Mouse (Mus musculus) limb, embryonic 11.5 days (tissue): ENCODE data around the gene Map2k5. TPM values are rescaled to one million over a fixed set of nuclear protein-coding genes. Genes with fewer than 3 reads are reported as not detected.

Source experiments
- ATAC-seq: fragments of 200-750 bp; cut with Nextera tagmentation; 2 replicates; pipeline ENCODE4 v1.8.0; 2017; ENCODE audit warnings: low read depth; ENCODE audit not compliant: insufficient number of reproducible peaks, low FRiP score, low TSS enrichment
- DNase-seq: peaks from one replicate; pipeline ENCODE4 v3.0.0-alpha.2; 2015; ENCODE audit warnings: low spot score
- H3K27ac ChIP-seq: fragments of 300-500 bp; sonication (generic); replicated peaks from 2 replicates; pipeline ENCODE4 v1.5.1; 2014; ENCODE audit warnings: low read depth, mild to moderate bottlenecking, low read length
- H3K27me3 ChIP-seq: fragments of 300-500 bp; sonication (generic); 2 replicates; pipeline ENCODE4 v1.6.1; 2014; ENCODE audit warnings: mild to moderate bottlenecking, low read length, mixed read lengths; ENCODE audit not compliant: control insufficient read depth, insufficient read depth
- H3K36me3 ChIP-seq: fragments of 300-500 bp; sonication (generic); 2 replicates; pipeline ENCODE4 v1.6.1; 2014; ENCODE audit warnings: mild to moderate bottlenecking, low read length, moderate library complexity, mixed read lengths; ENCODE audit not compliant: control insufficient read depth, insufficient read depth
- H3K4me1 ChIP-seq: fragments of 300-500 bp; sonication (generic); 2 replicates; pipeline ENCODE4 v1.6.1; 2014; ENCODE audit warnings: low read length, mixed read lengths; ENCODE audit not compliant: control insufficient read depth, insufficient read depth
- H3K4me2 ChIP-seq: fragments of 300-500 bp; sonication (generic); 2 replicates; pipeline ENCODE4 v1.6.1; 2014; ENCODE audit warnings: low read depth, mild to moderate bottlenecking, moderate library complexity; ENCODE audit not compliant: severe bottlenecking
- H3K4me3 ChIP-seq: fragments of 300-500 bp; sonication (generic); 2 replicates; pipeline ENCODE4 v1.5.1; 2014; ENCODE audit warnings: low read depth, low read length
- H3K9ac ChIP-seq: fragments of 300-500 bp; sonication (generic); 2 replicates; pipeline ENCODE4 v1.6.1; 2014; ENCODE audit warnings: mild to moderate bottlenecking, low read length
- H3K9me3 ChIP-seq: fragments of 300-500 bp; sonication (generic); 2 replicates; pipeline ENCODE4 v1.6.1; 2016; ENCODE audit warnings: low read length; ENCODE audit not compliant: control insufficient read depth
- WGBS: fragments of 180-500 bp; shearing (Covaris S2); extraction: QIAGEN DNeasy Blood & Tissue Kit; methylation state at CpG from one replicate; pipeline ENCODE4 v1.1.7; 2014; 5-methylcytosine and 5-hydroxymethylcytosine counted together
- polyA plus RNA-seq: library from polyadenylated mRNA; unstranded; fragments of >200 nt; fragmentation: Nextera tagmentation; extraction: Ambion mirVana; gene quantifications from 2 replicates; pipeline ENCODE4 v1.2.1, GENCODE M21; 2014

Gene Map2k5
- polyA plus RNA-seq, 1 experiment from 2014 or later = 42.0 TPM

DNA sequence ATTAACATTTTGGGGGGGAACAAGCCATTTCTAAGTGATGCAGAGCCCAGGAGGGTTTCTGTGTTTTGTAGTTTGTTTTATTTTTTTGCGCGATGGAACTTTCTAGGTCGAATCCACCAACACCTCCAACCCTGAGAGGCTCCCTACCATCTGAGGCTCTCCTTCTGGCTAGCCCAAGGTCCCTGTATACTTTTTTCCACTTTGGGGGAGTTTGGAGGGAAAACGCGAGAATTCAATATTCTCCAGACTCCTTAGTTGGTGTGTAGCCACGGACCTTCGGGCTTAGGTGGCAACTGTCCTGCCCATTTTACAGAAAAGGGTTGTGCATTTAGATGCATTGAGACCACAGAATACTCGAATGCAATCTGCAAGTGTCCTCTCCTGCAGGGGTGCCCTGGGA is 241.5 kb downstream of the Map2k5 start:
- Histone ChIP-seq H3K9me3 (no peaks in the 10 kb centered on the region), H3K27ac (no peak overlapping the region), H3K36me3 (no peaks in the 10 kb centered on the region), H3K27me3 (peaks cover 69% of the 10 kb centered on the region), H3K4me3 (no peak overlapping the region), H3K9ac (no peak overlapping the region), H3K4me1 (peaks cover 9% of the 10 kb centered on the region), H3K4me2 (no peak overlapping the region)
- DNase-seq (peak; percentile 35), ATAC-seq (no peak)
- WGBS = 6% methylated on average over 8 of the region's 8 CpGs

DNA sequence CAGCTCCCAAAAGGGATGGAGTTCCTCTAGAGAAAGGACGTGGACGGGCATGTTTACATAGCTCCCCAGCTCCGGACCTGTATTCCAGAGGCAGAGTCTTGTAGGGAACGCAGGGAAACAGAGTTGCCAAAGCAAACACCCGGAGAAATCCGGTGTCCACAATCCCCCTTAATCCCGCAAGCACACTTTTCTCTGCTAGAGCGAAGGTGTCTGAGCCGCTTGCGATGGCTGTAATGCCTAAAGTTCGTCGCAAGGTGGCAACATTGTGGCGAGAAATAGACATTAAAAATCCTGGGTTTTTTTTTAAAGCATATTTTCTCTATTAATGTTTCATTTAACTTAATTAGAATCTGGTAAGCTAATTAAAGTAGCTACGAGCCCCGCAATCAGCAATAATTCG is 241.9 kb downstream of the Map2k5 start:
- H3K27me3 ChIP-seq = peaks cover 65% of the 10 kb centered on the region
- WGBS = under 1% methylated on average over 16 of the region's 16 CpGs
- no peaks in the 10 kb centered on the region for H3K9me3 ChIP-seq
- peaks cover 9% of the 10 kb centered on the region for H3K4me1 ChIP-seq
- H3K4me3 ChIP-seq = peak overlapping the region; percentile 15; the same call in 1 of the 2 replicates
- no peak overlapping the region for H3K27ac ChIP-seq
- DNase-seq (peak; percentile 76), ATAC-seq (no peak)
- H3K4me2 ChIP-seq = peak overlapping the region; percentile 34; the same call in 1 of the 2 replicates
- H3K36me3 ChIP-seq = no peaks in the 10 kb centered on the region
- H3K9ac ChIP-seq = no peak overlapping the region; the same call in 1 of the 2 replicates

DNA sequence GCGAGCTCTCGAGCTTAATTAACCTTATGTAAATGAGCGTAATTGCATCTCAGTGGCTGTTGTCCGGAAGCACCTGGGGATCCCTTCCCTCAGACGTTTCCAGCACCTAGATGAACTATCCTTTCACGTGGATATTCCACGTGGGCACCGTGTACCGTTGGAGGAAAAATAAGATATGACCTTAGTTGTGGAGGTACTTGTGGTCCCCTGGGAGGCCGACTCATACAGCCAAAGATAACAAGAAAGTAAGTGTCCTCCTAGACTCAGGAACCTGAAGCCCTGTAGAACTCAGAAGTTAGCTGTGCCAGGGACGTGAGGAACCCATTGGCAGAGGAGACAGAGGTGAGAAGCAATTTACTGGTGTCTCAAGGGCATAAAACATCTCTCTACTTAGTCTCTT is 242.3 kb downstream of the Map2k5 start:
- DNase-seq = no peak
- H3K27me3 ChIP-seq = peaks cover 61% of the 10 kb centered on the region
- peak overlapping the region; percentile 34; the same call in 1 of the 2 replicates for H3K4me2 ChIP-seq
- no peak overlapping the region for H3K27ac ChIP-seq
- no peak overlapping the region; the same call in 1 of the 2 replicates for H3K9ac ChIP-seq
- H3K9me3 ChIP-seq = no peaks in the 10 kb centered on the region
- peak overlapping the region; percentile 15; the same call in 1 of the 2 replicates for H3K4me3 ChIP-seq
- H3K4me1 ChIP-seq = peaks cover 9% of the 10 kb centered on the region
- 3% methylated on average over 11 of the region's 11 CpGs for WGBS
- no peak for ATAC-seq
- no peaks in the 10 kb centered on the region for H3K36me3 ChIP-seq

DNA sequence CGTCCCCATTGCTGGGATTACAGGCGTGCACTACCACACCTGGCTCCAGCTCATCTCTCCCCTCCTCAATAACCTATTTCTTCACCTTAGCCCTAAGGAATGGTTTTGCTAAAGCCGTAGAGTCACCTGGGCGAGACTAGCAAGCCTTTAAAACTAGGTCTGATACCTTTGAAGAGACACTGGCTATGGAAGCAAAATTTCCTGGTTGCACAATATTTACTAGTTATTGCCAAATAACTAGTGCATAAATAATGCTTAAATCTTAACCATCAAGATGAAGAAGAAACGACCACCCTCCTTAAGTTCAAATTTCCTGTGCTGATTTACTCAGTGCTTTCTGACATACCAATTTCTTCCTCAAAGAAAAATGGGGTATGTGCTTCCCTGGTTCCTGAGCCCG is 244.0 kb downstream of the Map2k5 start:
- DNase-seq (no peak), ATAC-seq (no peak)
- Histone ChIP-seq H3K27me3 (peaks cover 44% of the 10 kb centered on the region), H3K36me3 (no peaks in the 10 kb centered on the region), H3K4me3 (peak overlapping the region; percentile 2; the same call in 1 of the 2 replicates), H3K4me2 (peak overlapping the region; percentile 40), H3K4me1 (peaks cover 9% of the 10 kb centered on the region), H3K9ac (no peak overlapping the region), H3K9me3 (no peaks in the 10 kb centered on the region), H3K27ac (no peak overlapping the region)
- whole genome bisulfite sequencing = 11% methylated on average over 6 of the region's 6 CpGs

DNA sequence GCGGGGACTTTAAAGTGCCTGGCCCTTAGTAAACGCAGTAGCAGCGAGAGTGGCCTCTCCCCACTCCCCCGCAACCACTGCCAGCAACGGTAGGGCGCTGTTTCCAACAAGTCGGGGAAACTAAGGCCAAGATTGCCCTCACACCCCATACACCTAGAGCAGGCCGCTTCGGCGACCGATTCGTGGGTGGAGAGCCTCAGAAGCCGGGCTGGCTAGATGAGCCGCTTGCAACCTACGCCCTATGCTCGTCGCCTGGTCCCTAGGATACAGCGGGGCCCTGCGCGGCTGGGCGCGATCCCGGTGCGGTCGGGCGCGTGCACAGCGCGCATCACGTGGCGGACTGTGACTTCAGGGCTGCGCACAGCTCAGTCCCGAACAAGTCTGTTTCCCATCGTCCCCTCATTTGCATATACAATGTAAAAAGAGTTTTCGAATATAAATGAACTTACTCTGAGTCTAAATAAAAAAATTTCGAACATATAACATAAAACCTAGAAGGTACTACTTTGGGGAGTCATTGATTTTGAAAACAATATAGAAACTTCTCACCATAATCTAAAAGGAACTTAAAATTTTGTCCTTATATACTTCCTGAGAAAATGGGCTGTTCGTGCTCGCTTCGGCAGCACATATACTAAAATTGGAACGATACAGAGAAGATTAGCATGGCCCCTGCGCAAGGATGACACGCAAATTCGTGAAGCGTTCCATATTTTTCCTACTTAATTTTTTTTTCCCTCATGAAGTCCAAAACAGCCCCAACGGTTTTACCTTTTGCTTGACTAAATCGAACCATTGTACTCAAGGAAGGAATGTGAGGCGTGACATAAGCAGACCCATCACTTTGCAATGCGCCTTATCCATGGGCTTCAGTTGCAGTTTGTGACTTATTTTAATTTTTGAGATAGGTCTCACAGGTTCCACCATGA is 244.8 kb downstream of the Map2k5 start:
- Histone ChIP-seq H3K4me1 (peaks cover 6% of the 10 kb centered on the region), H3K4me3 (peak overlapping the region; percentile 54), H3K9ac (peak overlapping the region; percentile 64), H3K4me2 (peak overlapping the region; percentile 85), H3K27ac (peak overlapping the region; percentile 17; the same call in 1 of the 2 replicates), H3K9me3 (no peaks in the 10 kb centered on the region), H3K36me3 (no peaks in the 10 kb centered on the region), H3K27me3 (peaks cover 37% of the 10 kb centered on the region)
- WGBS = 1% methylated on average over 48 of the region's 48 CpGs
- DNase-seq (peak; percentile 94), ATAC-seq (peak; percentile 94)

DNA sequence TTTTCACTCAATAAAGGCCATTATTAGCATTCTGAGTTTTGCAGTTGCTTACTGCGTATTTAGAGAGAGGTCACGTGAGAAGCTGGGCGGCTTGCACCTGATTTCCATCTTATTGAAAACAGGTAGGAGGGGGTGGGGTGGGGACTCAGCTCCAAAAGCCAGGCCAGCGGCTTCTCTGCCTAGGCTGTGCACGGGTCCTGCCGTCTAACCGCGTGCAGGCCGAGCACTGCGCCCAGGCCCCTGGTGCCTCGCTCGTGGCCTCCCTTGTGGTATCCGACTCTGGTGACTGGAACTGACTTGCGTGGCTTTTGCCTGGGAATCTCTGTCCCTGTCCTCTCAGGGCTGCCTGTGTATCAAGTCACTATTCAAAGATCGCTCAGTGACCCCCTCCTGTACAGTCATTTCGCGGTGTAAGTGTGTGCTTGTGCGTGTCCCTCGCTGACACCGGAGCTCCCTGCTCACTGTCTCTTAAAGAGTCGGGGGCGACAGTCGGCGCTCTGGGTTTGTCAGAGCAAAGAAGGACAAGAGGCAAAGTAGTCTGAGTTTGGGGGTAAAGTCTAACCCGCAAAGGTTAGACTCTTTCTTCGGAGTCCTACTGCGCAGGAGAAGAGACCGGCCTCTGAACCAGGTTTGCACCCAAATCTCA is 245.6 kb downstream of the Map2k5 start:
- under 1% methylated on average over 28 of the region's 28 CpGs for WGBS
- Histone ChIP-seq H3K4me3 (peak overlapping the region; percentile 54), H3K9ac (peak overlapping the region; percentile 64), H3K4me1 (peaks cover 6% of the 10 kb centered on the region; the same call in 1 of the 2 replicates), H3K36me3 (no peaks in the 10 kb centered on the region), H3K9me3 (no peaks in the 10 kb centered on the region), H3K4me2 (peak overlapping the region; percentile 85), H3K27ac (peak overlapping the region; percentile 17; the same call in 1 of the 2 replicates), H3K27me3 (peaks cover 29% of the 10 kb centered on the region)
- peak; percentile 75 for DNase-seq
- 0 out of 2 replicates have a peak, but pooled peaks have one; percentile 3 for ATAC-seq

DNA sequence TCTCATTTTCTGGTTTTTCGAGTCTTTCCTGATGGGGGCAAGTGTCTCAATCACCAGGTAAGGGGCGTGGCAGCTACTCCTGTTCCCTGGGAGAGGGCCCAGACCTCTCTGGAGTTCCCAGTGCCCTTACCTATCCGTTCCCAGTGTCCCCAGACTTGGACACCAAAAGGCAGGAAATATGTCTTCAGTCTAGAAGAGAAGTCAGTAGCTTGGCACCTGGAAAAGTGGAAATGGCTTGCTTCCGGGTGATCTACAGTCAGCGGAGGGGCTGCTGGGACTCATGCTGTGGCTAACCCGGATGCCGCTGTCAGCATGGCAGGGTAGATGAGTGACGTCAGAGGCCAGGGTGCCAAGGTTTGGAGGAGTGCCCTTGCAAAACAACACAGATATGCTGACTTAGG is 248.1 kb downstream of the Map2k5 start:
- peaks cover 7% of the 10 kb centered on the region for H3K27me3 ChIP-seq
- no peak overlapping the region for H3K4me2 ChIP-seq
- no peaks in the 10 kb centered on the region for H3K9me3 ChIP-seq
- 80% methylated on average over 8 of the region's 8 CpGs for WGBS
- peaks cover 6% of the 10 kb centered on the region; the same call in 1 of the 2 replicates for H3K4me1 ChIP-seq
- H3K27ac ChIP-seq = no peak overlapping the region
- ATAC-seq (no peak), DNase-seq (no peak)
- H3K36me3 ChIP-seq = no peaks in the 10 kb centered on the region
- H3K9ac ChIP-seq = no peak overlapping the region
- H3K4me3 ChIP-seq = no peak overlapping the region

DNA sequence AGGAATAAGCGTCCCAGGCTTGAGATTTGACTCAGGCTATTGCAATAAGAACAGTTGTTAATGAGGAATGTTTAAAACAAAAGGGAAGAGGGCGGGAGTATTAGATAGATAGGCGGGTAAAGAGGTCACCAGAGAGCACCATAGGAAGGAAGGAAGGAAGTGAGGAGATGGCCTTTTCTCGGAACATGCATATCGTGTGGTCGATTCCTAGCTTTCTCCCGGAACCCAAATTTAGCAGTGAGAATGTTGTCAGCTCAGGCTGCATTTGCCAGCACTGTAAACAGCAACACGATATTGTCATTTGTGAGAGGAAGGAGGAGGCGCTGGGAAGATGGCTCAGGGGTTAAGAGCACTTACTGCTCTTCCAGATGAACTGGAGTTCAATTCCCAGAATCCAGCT is 253.2 kb downstream of the Map2k5 start:
- no peak overlapping the region for H3K4me2 ChIP-seq
- H3K27me3 ChIP-seq = no peaks in the 10 kb centered on the region
- DNase-seq (no peak), ATAC-seq (no peak)
- H3K9me3 ChIP-seq = no peaks in the 10 kb centered on the region
- H3K36me3 ChIP-seq = no peaks in the 10 kb centered on the region
- no peak overlapping the region for H3K4me3 ChIP-seq
- WGBS = 57% methylated on average over 9 of the region's 9 CpGs
- H3K4me1 ChIP-seq = no peaks in the 10 kb centered on the region; the same call in 1 of the 2 replicates
- no peak overlapping the region for H3K27ac ChIP-seq
- no peak overlapping the region for H3K9ac ChIP-seq
